Mouse (Mus musculus) limb, embryonic 11.5 days (tissue): Measurements from ENCODE around the gene Ntn5. TPM values are rescaled to one million over a fixed set of nuclear protein-coding genes. Genes with fewer than 3 reads are reported as not detected.
A peak's percentile ranks its signal among the peaks of the same experiment; 100 is the strongest.

Experiments
- ATAC-seq: fragments of 200-750 bp; cut with Nextera tagmentation; 2 replicates; pipeline ENCODE4 v1.8.0; 2017; ENCODE audit warnings: low read depth; ENCODE audit not compliant: insufficient number of reproducible peaks, low FRiP score, low TSS enrichment
- DNase-seq: peaks from one replicate; pipeline ENCODE4 v3.0.0-alpha.2; 2015; ENCODE audit warnings: low spot score
- H3K27ac ChIP-seq: fragments of 300-500 bp; sonication (generic); replicated peaks from 2 replicates; pipeline ENCODE4 v1.5.1; 2014; ENCODE audit warnings: low read depth, mild to moderate bottlenecking, low read length
- H3K27me3 ChIP-seq: fragments of 300-500 bp; sonication (generic); 2 replicates; pipeline ENCODE4 v1.6.1; 2014; ENCODE audit warnings: mild to moderate bottlenecking, low read length, mixed read lengths; ENCODE audit not compliant: control insufficient read depth, insufficient read depth
- H3K36me3 ChIP-seq: fragments of 300-500 bp; sonication (generic); 2 replicates; pipeline ENCODE4 v1.6.1; 2014; ENCODE audit warnings: mild to moderate bottlenecking, low read length, moderate library complexity, mixed read lengths; ENCODE audit not compliant: control insufficient read depth, insufficient read depth
- H3K4me1 ChIP-seq: fragments of 300-500 bp; sonication (generic); 2 replicates; pipeline ENCODE4 v1.6.1; 2014; ENCODE audit warnings: low read length, mixed read lengths; ENCODE audit not compliant: control insufficient read depth, insufficient read depth
- H3K4me2 ChIP-seq: fragments of 300-500 bp; sonication (generic); 2 replicates; pipeline ENCODE4 v1.6.1; 2014; ENCODE audit warnings: low read depth, mild to moderate bottlenecking, moderate library complexity; ENCODE audit not compliant: severe bottlenecking
- H3K4me3 ChIP-seq: fragments of 300-500 bp; sonication (generic); 2 replicates; pipeline ENCODE4 v1.5.1; 2014; ENCODE audit warnings: low read depth, low read length
- H3K9ac ChIP-seq: fragments of 300-500 bp; sonication (generic); 2 replicates; pipeline ENCODE4 v1.6.1; 2014; ENCODE audit warnings: mild to moderate bottlenecking, low read length
- H3K9me3 ChIP-seq: fragments of 300-500 bp; sonication (generic); 2 replicates; pipeline ENCODE4 v1.6.1; 2016; ENCODE audit warnings: low read length; ENCODE audit not compliant: control insufficient read depth
- WGBS: fragments of 180-500 bp; shearing (Covaris S2); extraction: QIAGEN DNeasy Blood & Tissue Kit; methylation state at CpG from one replicate; pipeline ENCODE4 v1.1.7; 2014; 5-methylcytosine and 5-hydroxymethylcytosine counted together
- polyA plus RNA-seq: library from polyadenylated mRNA; unstranded; fragments of >200 nt; fragmentation: Nextera tagmentation; extraction: Ambion mirVana; gene quantifications from 2 replicates; pipeline ENCODE4 v1.2.1, GENCODE M21; 2014

Ntn5 gene
- polyA plus RNA-seq, 1 experiment from 2014 or later = 0.24 TPM

- no peak for DNase-seq
- Histone ChIP-seq H3K27ac (no peak overlapping the region), H3K4me1 (peaks cover 23% of the 10 kb centered on the region), H3K36me3 (peaks cover 34% of the 10 kb centered on the region), H3K4me2 (peak overlapping the region; percentile 94), H3K9ac (no peak overlapping the region; the same call in 1 of the 2 replicates), H3K27me3 (no peaks in the 10 kb centered on the region), H3K9me3 (no peaks in the 10 kb centered on the region), H3K4me3 (peak overlapping the region; percentile 98)
- no peak for ATAC-seq
- WGBS = 90% methylated on average over 3 of the region's 3 CpGs
These were observed 32.6 kb downstream of the Ntn5 start for GRCm38 (mm10) chr7:45716460-45716857.

- Histone ChIP-seq H3K9me3 (no peaks in the 10 kb centered on the region), H3K4me2 (peak overlapping the region; percentile 72), H3K36me3 (peaks cover 28% of the 10 kb centered on the region), H3K4me1 (peaks cover 23% of the 10 kb centered on the region), H3K4me3 (peak overlapping the region; percentile 98), H3K27me3 (no peaks in the 10 kb centered on the region), H3K27ac (peak overlapping the region; percentile 68; the same call in 1 of the 2 replicates), H3K9ac (peak overlapping the region; percentile 98)
- DNase-seq = no peak
- 11% methylated on average over 31 of the region's 31 CpGs for WGBS
- peak; percentile 32; the same call in 1 of the 2 replicates for ATAC-seq
These were observed 33.4 kb downstream of the Ntn5 start for GRCm38 (mm10) chr7:45716952-45717917.

GRCm38 (mm10) chr7:45717918-45718297, 34.1 kb downstream of the Ntn5 start, which contains the start of gene Sphk2:
Gene Sphk2, minus strand, starts transcription at chr7:45718002.
- WGBS = under 1% methylated on average over 41 of the region's 41 CpGs
- H3K27ac ChIP-seq = peak within 1 kb of the TSS; percentile 70
- peaks cover 23% of the 10 kb centered on the region for H3K4me1 ChIP-seq
- peak; percentile 58; the same call in 1 of the 2 replicates for ATAC-seq
- no peaks in the 10 kb centered on the region for H3K9me3 ChIP-seq
- H3K4me3 ChIP-seq = peak within 1 kb of the TSS; percentile 98
- peak; percentile 100 for DNase-seq
- peak within 1 kb of the TSS; percentile 98 for H3K9ac ChIP-seq
- H3K4me2 ChIP-seq = peak within 1 kb of the TSS; percentile 92
- H3K27me3 ChIP-seq = no peaks in the 10 kb centered on the region
- H3K36me3 ChIP-seq = peaks cover 24% of the 10 kb centered on the region

- no peak for ATAC-seq
- Histone ChIP-seq H3K27ac (peak overlapping the region; percentile 70), H3K36me3 (peaks cover 24% of the 10 kb centered on the region), H3K9ac (peak overlapping the region; percentile 98), H3K4me1 (peaks cover 23% of the 10 kb centered on the region), H3K4me3 (peak overlapping the region; percentile 98), H3K9me3 (no peaks in the 10 kb centered on the region), H3K4me2 (peak overlapping the region; percentile 92), H3K27me3 (no peaks in the 10 kb centered on the region)
- DNase-seq = no peak
- under 1% methylated on average over 20 of the region's 20 CpGs for WGBS
These were observed 34.5 kb downstream of the Ntn5 start for GRCm38 (mm10) chr7:45718331-45718730.

- Histone ChIP-seq H3K27me3 (no peaks in the 10 kb centered on the region), H3K9ac (peak overlapping the region; percentile 98), H3K4me3 (peak overlapping the region; percentile 98), H3K27ac (no peak overlapping the region), H3K9me3 (no peaks in the 10 kb centered on the region), H3K4me2 (peak overlapping the region; percentile 92), H3K36me3 (peaks cover 30% of the 10 kb centered on the region), H3K4me1 (peaks cover 23% of the 10 kb centered on the region)
- 79% methylated on average over 10 of the region's 10 CpGs for WGBS
- DNase-seq (no peak), ATAC-seq (no peak)
These were observed 35.4 kb downstream of the Ntn5 start for GRCm38 (mm10) chr7:45719180-45719579.

- Histone ChIP-seq H3K27me3 (no peaks in the 10 kb centered on the region), H3K4me1 (peaks cover 19% of the 10 kb centered on the region), H3K9ac (no peak overlapping the region), H3K27ac (no peak overlapping the region), H3K9me3 (no peaks in the 10 kb centered on the region), H3K4me3 (0 out of 2 replicates have a peak overlapping the region, but pooled peaks have one; percentile 0), H3K4me2 (peak overlapping the region; percentile 13), H3K36me3 (peaks cover 35% of the 10 kb centered on the region)
- DNase-seq (no peak), ATAC-seq (no peak)
- WGBS = 89% methylated on average over 15 of the region's 16 CpGs
These were observed 36.1 kb downstream of the Ntn5 start for GRCm38 (mm10) chr7:45719738-45720412.

- Histone ChIP-seq H3K4me1 (peaks cover 16% of the 10 kb centered on the region), H3K9me3 (no peaks in the 10 kb centered on the region), H3K4me3 (0 out of 2 replicates have a peak within 1 kb of the TSS, but pooled peaks have one; percentile 0), H3K9ac (no peak within 1 kb of the TSS), H3K4me2 (no peak within 1 kb of the TSS; the same call in 1 of the 2 replicates), H3K27me3 (no peaks in the 10 kb centered on the region), H3K36me3 (peaks cover 42% of the 10 kb centered on the region), H3K27ac (no peak within 1 kb of the TSS)
- DNase-seq (no peak), ATAC-seq (no peak)
- 86% methylated on average over 14 of the region's 14 CpGs for WGBS
These were observed 36.8 kb downstream of the Ntn5 start, which contains the start of gene Fam83e for GRCm38 (mm10) chr7:45720413-45721233. Gene Fam83e, plus strand, starts transcription at chr7:45721212.
